Mouse (Mus musculus) stomach, embryonic 16.5 days (tissue): ENCODE results near the gene Mettl25. TPM values are rescaled to one million over a fixed set of nuclear protein-coding genes. Genes with fewer than 3 reads are reported as not detected.

Experiments used
- ATAC-seq: fragments of 200-750 bp; cut with Nextera tagmentation; 2 replicates; pipeline ENCODE4 v1.8.0; 2017; ENCODE audit warnings: moderate number of reproducible peaks, moderate TSS enrichment; ENCODE audit not compliant: insufficient read depth, low FRiP score
- H3K27ac ChIP-seq: fragments of 300-500 bp; sonication (generic); 2 replicates; pipeline ENCODE4 v1.5.1; 2014; ENCODE audit warnings: low read length
- H3K27me3 ChIP-seq: fragments of 300-500 bp; sonication (generic); 2 replicates; pipeline ENCODE4 v1.6.1; 2014; ENCODE audit warnings: low read length, control low read depth, mixed read lengths; ENCODE audit not compliant: control insufficient read depth, insufficient read depth
- H3K36me3 ChIP-seq: fragments of 300-500 bp; sonication (generic); 2 replicates; pipeline ENCODE4 v1.6.1; 2014; ENCODE audit warnings: low read length; ENCODE audit not compliant: control insufficient read depth, insufficient read depth
- H3K4me1 ChIP-seq: fragments of 300-500 bp; sonication (generic); 2 replicates; pipeline ENCODE4 v1.6.1; 2014; ENCODE audit warnings: low read length, control low read depth, mixed read lengths; ENCODE audit not compliant: control insufficient read depth, insufficient read depth
- H3K4me2 ChIP-seq: fragments of 300-500 bp; sonication (generic); 2 replicates; pipeline ENCODE4 v1.6.1; 2014; ENCODE audit warnings: low read depth, low read length, mixed read lengths
- H3K4me3 ChIP-seq: fragments of 300-500 bp; sonication (generic); replicated peaks from 2 replicates; pipeline ENCODE4 v1.5.1; 2014; ENCODE audit warnings: mild to moderate bottlenecking, low read length
- H3K9ac ChIP-seq: fragments of 300-500 bp; sonication (generic); 2 replicates; pipeline ENCODE4 v1.6.1; 2014; ENCODE audit warnings: low read length
- H3K9me3 ChIP-seq: fragments of 300-500 bp; sonication (generic); replicated peaks from 2 replicates; pipeline ENCODE4 v1.6.1; 2016; ENCODE audit warnings: low read length, control low read depth; ENCODE audit not compliant: control insufficient read depth
- WGBS: fragments of 180-500 bp; shearing (Covaris S2); extraction: QIAGEN DNeasy Blood & Tissue Kit; methylation state at CpG from one replicate; pipeline ENCODE4 v1.1.7; 2014; 5-methylcytosine and 5-hydroxymethylcytosine counted together
- polyA plus RNA-seq: library from polyadenylated mRNA; unstranded; fragments of >200 nt; fragmentation: Nextera tagmentation; extraction: Ambion mirVana; gene quantifications from 2 replicates; pipeline ENCODE4 v1.2.1, GENCODE M21; 2015

The Mettl25 gene
- polyA plus RNA-seq, 1 experiment from 2014 or later: 11.3 TPM

GRCm38 (mm10) chr10:105714366-105714765 is 126.8 kb downstream of the Mettl25 start:
- ATAC-seq: no peak

GRCm38 (mm10) chr10:105713222-105713621 is 128.0 kb downstream of the Mettl25 start:
- Histone ChIP-seq H3K9me3 (no peaks in the 10 kb centered on the region), H3K9ac (no peak overlapping the region), H3K36me3 (no peaks in the 10 kb centered on the region), H3K4me1 (no peaks in the 10 kb centered on the region), H3K4me3 (no peak overlapping the region), H3K4me2 (no peak overlapping the region), H3K27me3 (no peaks in the 10 kb centered on the region), H3K27ac (no peak overlapping the region)
- no peak for ATAC-seq
- WGBS: 76% methylated on average over 5 of the region's 5 CpGs

More at GRCm38 (mm10) chr10:105714366-105714765, 126.8 kb downstream of the Mettl25 start:
- WGBS: 51% methylated on average over 4 of the region's 4 CpGs
- Histone ChIP-seq H3K4me2 (no peak overlapping the region), H3K9ac (no peak overlapping the region), H3K9me3 (no peaks in the 10 kb centered on the region), H3K27ac (no peak overlapping the region), H3K4me1 (no peaks in the 10 kb centered on the region), H3K36me3 (no peaks in the 10 kb centered on the region), H3K4me3 (no peak overlapping the region), H3K27me3 (no peaks in the 10 kb centered on the region)

Other genes with a start within 250 kb of the Mettl25 start
- 55.7 and 57.4 TPM in 2 replicates for gene Ccdc59, start 313 bp downstream of the Mettl25 start, polyA plus RNA-seq